Mouse (Mus musculus): Measurements from ENCODE around the gene Mapkap1. TPM values are rescaled to one million over a fixed set of nuclear protein-coding genes. Genes with fewer than 3 reads are reported as not detected.

The Mapkap1 gene
- polyA plus RNA-seq (2014; fragmentation: Illumina TruSeq; extraction: RNeasy Lipid Tissue Mini Kit (QIAGEN cat#74804)) = 102 TPM

GRCm38 (mm10) chr2:34406601-34407464 is at the start of gene Mapkap1:
Gene Mapkap1 (plus strand): TSS chr2:34406771.

DNA sequence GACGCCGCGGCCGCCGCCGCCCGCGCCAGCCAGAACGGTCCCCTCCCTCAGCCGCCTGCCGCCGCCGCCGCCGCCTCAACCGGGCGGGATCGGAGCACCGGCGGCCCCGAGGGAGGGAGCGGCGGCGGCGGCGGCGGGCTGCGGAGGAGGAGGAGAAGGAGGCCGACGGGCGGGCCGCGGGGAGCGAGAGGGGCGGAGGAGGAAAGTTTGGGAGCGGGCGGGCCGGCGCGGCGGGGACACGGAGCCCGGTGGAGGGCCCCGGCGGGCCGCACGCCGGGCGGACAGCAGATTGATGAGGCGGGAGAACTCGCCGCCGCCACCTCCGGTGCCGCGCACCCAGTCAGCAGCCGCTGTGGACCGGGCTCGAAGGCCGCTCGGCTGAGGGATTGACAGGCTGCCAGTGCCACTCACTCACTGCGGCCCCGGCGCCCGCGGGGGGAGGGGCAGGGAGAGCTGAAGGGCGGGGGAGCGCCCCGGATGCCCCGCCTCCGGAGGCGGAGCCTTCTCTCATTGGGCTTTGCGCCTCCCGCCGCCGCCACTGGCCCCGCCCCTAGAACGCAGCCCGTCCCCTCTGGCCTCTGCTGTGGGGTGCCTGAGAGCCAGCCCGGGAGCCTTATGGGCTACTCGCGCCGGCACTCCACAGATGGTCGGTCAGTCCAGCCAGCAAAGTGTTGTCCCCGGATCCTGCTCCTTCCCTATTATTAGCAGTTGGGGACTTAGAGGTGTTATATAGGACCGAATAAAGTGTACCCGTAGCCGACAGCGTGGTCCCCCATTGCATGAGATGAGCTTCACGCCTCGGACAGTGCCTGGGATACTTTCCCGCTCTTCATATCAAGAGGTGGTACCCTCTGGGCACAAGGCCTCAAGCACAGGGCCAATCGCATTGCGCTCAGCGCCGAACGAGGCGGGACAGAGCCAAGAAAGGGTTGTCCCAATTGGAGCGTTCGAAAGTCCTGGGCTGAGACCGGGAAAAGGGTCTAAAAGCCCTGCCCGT is 34.0 kb upstream of the Mapkap1 start, which contains the start of gene Pbx3:
Pbx3 (minus strand) TSS at position 838 of the 997 bp plus-strand sequence.

Other genes starting within 250 kb of the Mapkap1 start
- gene Pbx3, start 33.6 kb upstream of the Mapkap1 start, polyA plus RNA-seq (2014; fragmentation: Illumina TruSeq; extraction: RNeasy Lipid Tissue Mini Kit (QIAGEN cat#74804)) = 41.9 TPM

All from ovary, adult 10 weeks (tissue).